ENCODE assay signal across 7 mouse cellular contexts in the genomic region with DNA sequence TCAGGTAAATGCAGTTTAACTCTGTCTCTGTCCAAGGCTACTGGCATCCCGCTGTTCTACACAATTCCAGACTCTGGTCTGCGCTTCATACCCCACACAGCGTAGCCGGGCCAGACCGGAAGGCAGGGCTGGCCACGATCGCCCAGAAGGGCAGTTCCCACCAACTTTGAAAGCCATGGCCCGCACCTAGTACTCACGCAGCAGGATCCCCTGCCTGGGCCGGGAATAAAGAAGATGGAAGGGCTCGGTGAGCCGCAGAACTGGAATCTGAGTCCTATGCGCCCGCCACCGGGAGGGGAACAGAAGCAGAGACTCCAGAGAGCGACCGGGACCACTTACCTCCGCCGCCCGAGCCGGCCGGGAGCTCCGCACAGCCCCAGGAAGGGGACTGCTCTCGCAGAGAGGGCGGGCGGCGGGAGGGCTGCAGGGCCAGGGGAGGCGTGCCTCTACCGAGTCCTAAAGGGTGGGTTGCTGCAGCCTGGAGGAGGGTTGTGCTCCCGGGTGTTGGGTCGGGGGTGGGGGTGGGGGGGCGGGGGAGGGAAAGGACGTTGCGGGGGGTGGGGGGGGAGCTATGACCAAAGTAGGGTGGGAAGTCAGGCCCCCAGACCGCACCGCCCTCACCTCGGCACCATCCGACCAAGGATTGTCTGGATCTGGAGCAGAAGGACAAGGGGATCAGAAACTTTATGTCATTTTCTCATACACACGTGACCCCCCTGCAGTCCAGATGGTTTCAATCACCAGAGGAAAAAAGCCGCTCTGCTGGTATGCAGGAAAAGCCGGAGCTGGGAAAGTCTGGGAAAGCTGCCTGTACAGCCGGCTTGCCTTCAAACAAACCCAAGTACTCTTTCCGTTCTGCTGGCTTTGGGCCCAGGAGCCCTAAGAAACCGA. TPM values are rescaled to one million over a fixed set of nuclear protein-coding genes. Genes with fewer than 3 reads are reported as not detected.
A peak's percentile ranks its signal among the peaks of the same experiment; 100 is the strongest.
DNase-seq lines count a peak whose midpoint lies in the region; ATAC-seq lines count a peak whose summit lies in the region.

No protein-coding gene starts in this region.

- intact Hi-C loops in left cerebral cortex, postnatal 10 days (cut with DNase I), result no loop called here

- peak overlapping the region; percentile 86 for H3K4me2 ChIP-seq in intestine, embryonic 16.5 days (ENCODE audit: low read depth, low read length)

- peak; percentile 97 for ATAC-seq in intestine, embryonic 16.5 days

- WGBS in intestine, embryonic 16.5 days, result under 1% methylated on average over 36 of the region's 44 CpGs

- H3K4me3 ChIP-seq in intestine, embryonic 16.5 days (ENCODE audit: low read length), result peak overlapping the region; percentile 82
- H3K4me3 ChIP-seq in megakaryocyte, embryonic 14.5 days (replicated peaks), result peak overlapping the region; percentile 89

- no peaks in the 10 kb centered on the region for H3K27me3 ChIP-seq in intestine, embryonic 16.5 days (replicated peaks; ENCODE audit: control insufficient read depth, insufficient read depth, low read length)
- peaks cover 20% of the 10 kb centered on the region for H3K27me3 ChIP-seq in megakaryocyte, embryonic 14.5 days (replicated peaks)

- peak; percentile 67 for DNase-seq in adrenal gland, postnatal 25 days
- peak; percentile 75 for DNase-seq in embryo, embryonic 11.5 days (ENCODE audit: low read depth, low spot score)
- DNase-seq in gastrocnemius, postnatal 4 days (ENCODE audit: low spot score in 2 of 2), result peak; percentile 72 to 85
- peak; percentile 80 to 87 for DNase-seq in left cerebral cortex, postnatal 10 days (ENCODE audit: extremely low spot score in 1 of 2, low spot score in 2 of 2)
- peak; percentile 58 for DNase-seq in right cerebral cortex, postnatal 25 days

- no peaks in the 10 kb centered on the region for H3K36me3 ChIP-seq in intestine, embryonic 16.5 days (ENCODE audit: control insufficient read depth, insufficient read depth, low read length)
- no peaks in the 10 kb centered on the region for H3K36me3 ChIP-seq in megakaryocyte, embryonic 14.5 days (replicated peaks; ENCODE audit: low read length)

- peak overlapping the region; percentile 98 for H3K27ac ChIP-seq in intestine, embryonic 16.5 days (ENCODE audit: low read length)

- peak overlapping the region; percentile 92 for H3K9ac ChIP-seq in intestine, embryonic 16.5 days (ENCODE audit: low read depth, low read length)

- H3K9me3 ChIP-seq in intestine, embryonic 16.5 days (ENCODE audit: control insufficient read depth, low read length), result no peaks in the 10 kb centered on the region
- no peaks in the 10 kb centered on the region for H3K9me3 ChIP-seq in megakaryocyte, embryonic 14.5 days

- peaks cover 3% of the 10 kb centered on the region for H3K4me1 ChIP-seq in intestine, embryonic 16.5 days (ENCODE audit: control insufficient read depth, insufficient read depth, low read length)
- peaks cover 58% of the 10 kb centered on the region for H3K4me1 ChIP-seq in megakaryocyte, embryonic 14.5 days

RNA-seq across cellular contexts. Expression of gene St5, which starts 31.6 kb away (rescaled TPM):
- 34.0 and 43.3 TPM in 2 replicates for total RNA-seq in adrenal gland, postnatal 25 days (2021)
- 10 to 100 TPM; 45.5 to 47.6 TPM for total RNA-seq in gastrocnemius, postnatal 4 days (2021)
- polyA plus RNA-seq in intestine, embryonic 16.5 days (2015; fragmentation: Nextera tagmentation; extraction: Ambion mirVana), result 66.9 and 71.9 TPM in 2 replicates
- 10 to 100 TPM; 14.4 to 15.2 TPM for total RNA-seq in left cerebral cortex, postnatal 10 days (2021)
- polyA plus RNA-seq in megakaryocyte, embryonic 14.5 days (2012; ENCODE audit: insufficient read depth, low replicate concordance), result 1.1 and 2.0 TPM in 2 replicates

RNA-seq across cellular contexts. Expression of gene Akip1, which starts 31.7 kb away (rescaled TPM):
- 29.8 and 36.6 TPM in 2 replicates for total RNA-seq in adrenal gland, postnatal 25 days (2021)
- total RNA-seq in gastrocnemius, postnatal 4 days (2021), result 10 to 100 TPM; 15.2 to 17.6 TPM
- 37.6 and 40.9 TPM in 2 replicates for polyA plus RNA-seq in intestine, embryonic 16.5 days (2015; fragmentation: Nextera tagmentation; extraction: Ambion mirVana)
- 1 to 10 TPM; 7.5 to 7.6 TPM for total RNA-seq in left cerebral cortex, postnatal 10 days (2021)
- polyA plus RNA-seq in megakaryocyte, embryonic 14.5 days (2012; ENCODE audit: insufficient read depth, low replicate concordance), result 4.2 and 38.3 TPM in 2 replicates

RNA-seq across cellular contexts. Expression of gene BC051019, which starts 51.8 kb away (rescaled TPM):
- total RNA-seq in adrenal gland, postnatal 25 days (2021), result not detected in 2 replicates
- total RNA-seq in gastrocnemius, postnatal 4 days (2021), result not detected
- 0.13 TPM in 1 of 2 replicates, not detected in the other for polyA plus RNA-seq in intestine, embryonic 16.5 days (2015; fragmentation: Nextera tagmentation; extraction: Ambion mirVana)
- total RNA-seq in left cerebral cortex, postnatal 10 days (2021), result not detected
- polyA plus RNA-seq in megakaryocyte, embryonic 14.5 days (2012; ENCODE audit: insufficient read depth, low replicate concordance), result 3.4 TPM in 1 of 2 replicates, not detected in the other

RNA-seq across cellular contexts. Expression of gene Ascl3, which starts 59.7 kb away (rescaled TPM):
- total RNA-seq in adrenal gland, postnatal 25 days (2021), result not detected in 2 replicates
- not detected for total RNA-seq in gastrocnemius, postnatal 4 days (2021)
- polyA plus RNA-seq in intestine, embryonic 16.5 days (2015; fragmentation: Nextera tagmentation; extraction: Ambion mirVana), result 0.33 and 0.61 TPM in 2 replicates
- total RNA-seq in left cerebral cortex, postnatal 10 days (2021), result not detected
- polyA plus RNA-seq in megakaryocyte, embryonic 14.5 days (2012; ENCODE audit: insufficient read depth, low replicate concordance), result 1.1 TPM in 1 of 2 replicates, not detected in the other

Comparison
In these comparisons a context has a peak if more than half of its experiments do, and no peak if none do; other contexts are left out.
1. Peak in every context shown above with its lines: DNase-seq, ATAC-seq, H3K4me3 ChIP-seq and H3K27ac ChIP-seq.